Mouse (Mus musculus): ENCODE results near the gene Pof1b. TPM values are rescaled to one million over a fixed set of nuclear protein-coding genes. Genes with fewer than 3 reads are reported as not detected.

Pof1b gene
- total and polyA plus RNA-seq, 2 experiments from 2014 or later, result 0.05 to 0.60 TPM

DNA sequence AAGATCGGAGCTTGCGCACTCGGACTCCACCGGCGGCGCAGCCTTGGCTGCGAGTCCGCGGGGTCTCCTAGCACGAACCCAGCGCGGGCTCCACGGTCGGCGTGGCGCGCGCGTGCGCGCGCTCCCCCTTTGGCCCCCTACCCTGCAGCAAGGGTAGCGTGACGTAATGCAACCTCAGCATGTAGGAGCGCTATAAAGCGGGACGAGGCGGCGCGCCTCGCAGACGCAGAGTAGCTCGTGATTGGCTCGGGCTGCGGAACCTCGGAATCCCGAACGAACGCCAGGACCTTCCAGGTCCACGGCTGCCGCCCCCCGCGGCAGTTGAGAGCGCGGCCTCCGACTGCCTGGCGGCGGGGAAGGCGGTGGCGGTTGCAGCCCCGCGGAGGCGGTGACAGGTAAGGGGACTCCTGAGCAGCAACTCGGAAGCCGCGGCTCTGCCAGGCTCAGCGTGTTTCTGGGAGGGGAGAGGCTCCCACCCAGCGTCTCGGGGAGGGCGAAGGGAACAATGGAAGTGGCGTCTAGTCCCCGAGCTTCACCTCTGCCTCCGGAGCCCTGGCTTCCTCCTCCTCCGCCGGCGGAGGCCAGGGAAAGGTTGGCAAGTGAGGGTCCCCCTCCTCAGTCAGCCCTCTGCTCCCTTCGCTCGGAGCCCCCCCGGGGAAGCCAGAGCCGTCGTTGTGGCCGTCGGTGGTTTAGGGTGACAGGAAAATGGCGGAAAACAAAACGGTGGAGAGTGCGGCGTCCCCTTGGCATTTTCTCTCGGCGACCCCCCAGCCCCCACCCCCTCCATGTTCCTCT is 97.7 kb downstream of the Pof1b start, which contains the start of gene Zfp711:
TSS of gene Zfp711 (plus strand) at position 16 of the 795 bp plus-strand sequence.
- Histone ChIP-seq H3K4me1 (ENCODE audit: insufficient read depth, low read length) (no peaks in the 10 kb centered on the region), H3K4me3 (ENCODE audit: low read depth, low read length) (peak within 1 kb of the TSS; percentile 63), H3K27ac (ENCODE audit: low read depth, low read length) (peak within 1 kb of the TSS; percentile 80), H3K4me2 (ENCODE audit: low read depth, low read length, poor library complexity, severe bottlenecking) (peak within 1 kb of the TSS; percentile 47), H3K9ac (replicated peaks; ENCODE audit: low read length, poor library complexity, severe bottlenecking) (peak within 1 kb of the TSS; percentile 76), H3K36me3 (ENCODE audit: insufficient read depth, low read length) (no peaks in the 10 kb centered on the region), H3K9me3 (ENCODE audit: low read length) (no peaks in the 10 kb centered on the region), H3K27me3 (ENCODE audit: insufficient read depth, low read length) (no peaks in the 10 kb centered on the region)
- DNase-seq (ENCODE audit: low spot score), result peak; percentile 91
- peak; percentile 24; the same call in 1 of the 2 replicates for TF ChIP-seq CTCF (IDR thresholded peaks at IDR 0.05)
- peak; percentile 96 for ATAC-seq (ENCODE audit: low FRiP score)
- whole genome bisulfite sequencing, result 24% methylated on average over 61 of the region's 79 CpGs

Other genes starting within 250 kb of the Pof1b start
- not detected in 2 replicates for gene 2010106E10Rik, start 203.4 kb downstream of the Pof1b start, total RNA-seq (2014; rRNA removed)
- gene 2010106E10Rik, start 203.4 kb downstream of the Pof1b start, polyA plus RNA-seq (2015; fragmentation: Nextera tagmentation; extraction: Ambion mirVana), result 0.25 TPM in 1 of 2 replicates, not detected in the other
- gene Zfp711, start 98.1 kb downstream of the Pof1b start, total RNA-seq (2014; rRNA removed), result 25.4 and 27.2 TPM in 2 replicates
- gene Zfp711, start 98.1 kb downstream of the Pof1b start, polyA plus RNA-seq (2015; fragmentation: Nextera tagmentation; extraction: Ambion mirVana), result 24.9 and 28.3 TPM in 2 replicates